ENCODE assay signal across 8 mouse cellular contexts in genomic region chr14:121731688-121732168, GRCm38 (mm10).
DNase-seq lines count a peak whose midpoint lies in the region; ATAC-seq and TF ChIP-seq lines count a peak whose summit lies in the region.

No protein-coding gene starts in this region.

- DNase-seq in kidney, adult 8-10 months: no peak
- DNase-seq in embryonic facial prominence, embryonic 10.5 days (ENCODE audit: low spot score): peak; percentile 64
- peak; percentile 20 for DNase-seq in midbrain, postnatal 0 days (ENCODE audit: low spot score)
- DNase-seq in left cerebral cortex, adult 9 months (ENCODE audit: low spot score in 2 of 2): no peak
- no peak for DNase-seq in gastrocnemius, postnatal 14 days
- DNase-seq in urinary bladder, postnatal 14 days (ENCODE audit: low spot score): no peak

- 32% methylated on average over 6 of the region's 6 CpGs for WGBS in kidney, embryonic 15.5 days
- 18% methylated on average over 6 of the region's 6 CpGs for WGBS in embryonic facial prominence, embryonic 10.5 days
- 31% methylated on average over 6 of the region's 6 CpGs for WGBS in intestine, postnatal 0 days
- 39% methylated on average over 6 of the region's 6 CpGs for whole genome bisulfite sequencing in midbrain, postnatal 0 days

- ATAC-seq in kidney, embryonic 15.5 days (replicated peaks; ENCODE audit: low FRiP score): peak; percentile 83
- ATAC-seq in intestine, postnatal 0 days: peak; percentile 81
- ATAC-seq in midbrain, postnatal 0 days (ENCODE audit: low FRiP score): peak; percentile 32; the same call in 1 of the 2 replicates

- intact Hi-C loops in gastrocnemius, postnatal 14 days (cut with DNase I; ENCODE audit: low total_unique reads): no loop called here

- H3K27ac ChIP-seq in kidney, embryonic 15.5 days: no peak overlapping the region
- H3K27ac ChIP-seq in embryonic facial prominence, embryonic 10.5 days (replicated peaks): peak overlapping the region; percentile 66
- no peak overlapping the region for H3K27ac ChIP-seq in intestine, postnatal 0 days (ENCODE audit: low read depth, low read length)
- H3K27ac ChIP-seq in midbrain, postnatal 0 days (ENCODE audit: low read depth, low read length): no peak overlapping the region

- no peak overlapping the region for H3K4me3 ChIP-seq in kidney, embryonic 15.5 days (replicated peaks)
- peak overlapping the region; percentile 34 for H3K4me3 ChIP-seq in embryonic facial prominence, embryonic 10.5 days
- no peak overlapping the region for H3K4me3 ChIP-seq in intestine, postnatal 0 days (ENCODE audit: low read depth, low read length)
- no peak overlapping the region for H3K4me3 ChIP-seq in midbrain, postnatal 0 days (ENCODE audit: low read depth, low read length)

- no peaks in the 10 kb centered on the region for H3K9me3 ChIP-seq in kidney, embryonic 15.5 days (replicated peaks)
- H3K9me3 ChIP-seq in embryonic facial prominence, embryonic 10.5 days: no peaks in the 10 kb centered on the region
- no peaks in the 10 kb centered on the region for H3K9me3 ChIP-seq in intestine, postnatal 0 days (ENCODE audit: control insufficient read depth)
- H3K9me3 ChIP-seq in midbrain, postnatal 0 days (ENCODE audit: low read length): no peaks in the 10 kb centered on the region

- H3K36me3 ChIP-seq in kidney, embryonic 15.5 days: no peaks in the 10 kb centered on the region
- no peaks in the 10 kb centered on the region for H3K36me3 ChIP-seq in embryonic facial prominence, embryonic 10.5 days (replicated peaks)
- H3K36me3 ChIP-seq in intestine, postnatal 0 days (ENCODE audit: control insufficient read depth, insufficient read depth): no peaks in the 10 kb centered on the region
- no peaks in the 10 kb centered on the region for H3K36me3 ChIP-seq in midbrain, postnatal 0 days (ENCODE audit: insufficient read depth, low read length)

- TF ChIP-seq CTCF in intestine, postnatal 0 days (IDR thresholded peaks at IDR 0.05; ENCODE audit: low read depth): no peak
- TF ChIP-seq CTCF in midbrain, postnatal 0 days (IDR thresholded peaks at IDR 0.05): no peak

- H3K4me1 ChIP-seq in kidney, embryonic 15.5 days: peaks cover 16% of the 10 kb centered on the region; the same call in 1 of the 2 replicates
- H3K4me1 ChIP-seq in embryonic facial prominence, embryonic 10.5 days: peaks cover 15% of the 10 kb centered on the region
- H3K4me1 ChIP-seq in intestine, postnatal 0 days (replicated peaks; ENCODE audit: control insufficient read depth, insufficient read depth, low read length): no peaks in the 10 kb centered on the region
- H3K4me1 ChIP-seq in midbrain, postnatal 0 days (ENCODE audit: insufficient read depth, low read length): peaks cover 13% of the 10 kb centered on the region; the same call in 1 of the 2 replicates

- H3K27me3 ChIP-seq in kidney, embryonic 15.5 days: no peaks in the 10 kb centered on the region
- no peaks in the 10 kb centered on the region for H3K27me3 ChIP-seq in embryonic facial prominence, embryonic 10.5 days (replicated peaks; ENCODE audit: low read depth, poor library complexity, severe bottlenecking)
- H3K27me3 ChIP-seq in intestine, postnatal 0 days (replicated peaks; ENCODE audit: control insufficient read depth, insufficient read depth, low read length): no peaks in the 10 kb centered on the region
- no peaks in the 10 kb centered on the region for H3K27me3 ChIP-seq in midbrain, postnatal 0 days (ENCODE audit: insufficient read depth, low read length)

- no peak overlapping the region for H3K9ac ChIP-seq in kidney, embryonic 15.5 days
- no peak overlapping the region for H3K9ac ChIP-seq in intestine, postnatal 0 days (ENCODE audit: low read depth, low read length)
- no peak overlapping the region for H3K9ac ChIP-seq in midbrain, postnatal 0 days (replicated peaks; ENCODE audit: low read length, poor library complexity, severe bottlenecking)

- peak overlapping the region; percentile 28; the same call in 1 of the 2 replicates for H3K4me2 ChIP-seq in kidney, embryonic 15.5 days
- H3K4me2 ChIP-seq in intestine, postnatal 0 days (replicated peaks; ENCODE audit: low read depth): peak overlapping the region; percentile 49
- H3K4me2 ChIP-seq in midbrain, postnatal 0 days (ENCODE audit: low read depth, low read length, poor library complexity, severe bottlenecking): no peak overlapping the region; the same call in 1 of the 2 replicates

Comparison
In these comparisons a context has a peak if more than half of its experiments do, and no peak if none do; other contexts are left out.
1. ATAC-seq: peak in every context shown above with its lines; median percentile 83 in kidney, embryonic 15.5 days; 81 in intestine, postnatal 0 days; 32 in midbrain, postnatal 0 days.
2. DNase-seq: peak in embryonic facial prominence, embryonic 10.5 days (single experiment) and midbrain, postnatal 0 days (single experiment); none in kidney, adult 8-10 months (0 of 2), left cerebral cortex, adult 9 months (0 of 2), gastrocnemius, postnatal 14 days (single experiment) and urinary bladder, postnatal 14 days (single experiment).